Mouse (Mus musculus) kidney, postnatal 0 days (tissue): ENCODE measurements around the gene Htra1. TPM values are rescaled to one million over a fixed set of nuclear protein-coding genes. Genes with fewer than 3 reads are reported as not detected.

Experiments
- ATAC-seq: fragments of 200-750 bp; cut with Nextera tagmentation; replicated peaks from 2 replicates; pipeline ENCODE4 v1.8.0; 2017; ENCODE audit warnings: low read depth, moderate number of reproducible peaks, moderate TSS enrichment, moderate library complexity; ENCODE audit not compliant: low FRiP score
- DNase-seq: peaks from one replicate; pipeline ENCODE4 v3.0.0-alpha.2; 2016; ENCODE audit warnings: low spot score
- H3K27ac ChIP-seq: fragments of 300-500 bp; sonication (generic); 2 replicates; pipeline ENCODE4 v1.5.1; 2014; ENCODE audit warnings: mild to moderate bottlenecking
- H3K27me3 ChIP-seq: fragments of 300-500 bp; sonication (generic); 2 replicates; pipeline ENCODE4 v1.6.1; 2014; ENCODE audit warnings: low read length, mixed read lengths; ENCODE audit not compliant: insufficient read depth
- H3K36me3 ChIP-seq: fragments of 300-500 bp; sonication (generic); 2 replicates; pipeline ENCODE4 v1.6.1; 2014; ENCODE audit warnings: low read length, mixed read lengths; ENCODE audit not compliant: insufficient read depth
- H3K4me1 ChIP-seq: fragments of 300-500 bp; sonication (generic); replicated peaks from 2 replicates; pipeline ENCODE4 v1.6.1; 2014; ENCODE audit warnings: antibody characterized with exemption, low read length, mixed read lengths; ENCODE audit not compliant: insufficient read depth
- H3K4me2 ChIP-seq: fragments of 300-500 bp; sonication (generic); 2 replicates; pipeline ENCODE4 v1.6.1; 2014; ENCODE audit warnings: mild to moderate bottlenecking, low read length, moderate library complexity, mixed read lengths
- H3K4me3 ChIP-seq: fragments of 300-500 bp; sonication (generic); replicated peaks from 2 replicates; pipeline ENCODE4 v1.5.1; 2014; ENCODE audit warnings: low read depth, low read length
- H3K9ac ChIP-seq: fragments of 300-500 bp; sonication (generic); 2 replicates; pipeline ENCODE4 v1.6.1; 2014; ENCODE audit warnings: low read depth, low read length
- H3K9me3 ChIP-seq: fragments of 300-500 bp; sonication (generic); replicated peaks from 2 replicates; pipeline ENCODE4 v1.6.1; 2016; ENCODE audit warnings: low read length, inconsistent platforms, mixed read lengths
- CTCF ChIP-seq: IDR thresholded peaks from 2 replicates; pipeline ENCODE4 v1.5.1; 2016; ENCODE audit warnings: antibody characterized with exemption, low read depth, mild to moderate bottlenecking, moderate library complexity
- WGBS: fragments of 180-500 bp; shearing (Covaris S2); extraction: QIAGEN DNeasy Blood & Tissue Kit; methylation state at CpG from one replicate; pipeline ENCODE4 v1.1.7; 2014; 5-methylcytosine and 5-hydroxymethylcytosine counted together
- polyA plus RNA-seq: library from polyadenylated mRNA; unstranded; fragments of >200 nt; fragmentation: Nextera tagmentation; extraction: Ambion mirVana; gene quantifications from 2 replicates; pipeline ENCODE4 v1.2.1, GENCODE M21; 2015

Htra1 gene
- polyA plus RNA-seq, 1 experiment from 2014 or later: 14.8 TPM

GRCm38 (mm10) chr7:130895618-130895945 lies 40.3 kb upstream of the Htra1 start:
- Histone ChIP-seq H3K4me2 (no peak overlapping the region), H3K4me3 (no peak overlapping the region), H3K27ac (no peak overlapping the region), H3K4me1 (no peaks in the 10 kb centered on the region), H3K9ac (no peak overlapping the region), H3K9me3 (no peaks in the 10 kb centered on the region), H3K27me3 (no peaks in the 10 kb centered on the region), H3K36me3 (peaks cover 14% of the 10 kb centered on the region)
- DNase-seq (no peak), ATAC-seq (no peak)
- no peak for TF ChIP-seq CTCF
- 73% methylated on average over 2 of the region's 2 CpGs for WGBS

GRCm38 (mm10) chr7:130896064-130896463 lies 39.8 kb upstream of the Htra1 start:
- no peak for ATAC-seq
- Histone ChIP-seq H3K9ac (no peak overlapping the region), H3K36me3 (peaks cover 17% of the 10 kb centered on the region), H3K9me3 (no peaks in the 10 kb centered on the region), H3K27ac (no peak overlapping the region), H3K4me2 (no peak overlapping the region), H3K4me1 (no peaks in the 10 kb centered on the region), H3K4me3 (no peak overlapping the region), H3K27me3 (no peaks in the 10 kb centered on the region)
- DNase-seq: no peak
- 82% methylated on average over 3 of the region's 3 CpGs for WGBS
- TF ChIP-seq CTCF: no peak

GRCm38 (mm10) chr7:130897201-130897600 lies 38.7 kb upstream of the Htra1 start:
- no peak for TF ChIP-seq CTCF
- Histone ChIP-seq H3K9me3 (no peaks in the 10 kb centered on the region), H3K4me2 (no peak overlapping the region), H3K27me3 (no peaks in the 10 kb centered on the region), H3K9ac (no peak overlapping the region), H3K36me3 (peaks cover 19% of the 10 kb centered on the region), H3K27ac (no peak overlapping the region), H3K4me3 (no peak overlapping the region), H3K4me1 (no peaks in the 10 kb centered on the region)
- DNase-seq (no peak), ATAC-seq (no peak)
- 91% methylated on average over 10 of the region's 10 CpGs for WGBS

- no peaks in the 10 kb centered on the region for H3K4me1 ChIP-seq
- H3K9me3 ChIP-seq: no peaks in the 10 kb centered on the region
- TF ChIP-seq CTCF: peak; percentile 55
- DNase-seq: peak; percentile 35
- ATAC-seq: no peak
- H3K27ac ChIP-seq: no peak overlapping the region
- no peak overlapping the region for H3K4me3 ChIP-seq
- no peak overlapping the region for H3K9ac ChIP-seq
- peaks cover 24% of the 10 kb centered on the region for H3K36me3 ChIP-seq
- H3K4me2 ChIP-seq: no peak overlapping the region
- WGBS: 86% methylated on average over 4 of the region's 4 CpGs
- no peaks in the 10 kb centered on the region for H3K27me3 ChIP-seq
Observed at GRCm38 (mm10) chr7:130898373-130898772, 37.5 kb upstream of the Htra1 start.

GRCm38 (mm10) chr7:130900233-130900848 lies 35.6 kb upstream of the Htra1 start:
- no peak for DNase-seq
- no peak for TF ChIP-seq CTCF
- ATAC-seq: no peak
- H3K4me1 ChIP-seq: no peaks in the 10 kb centered on the region
- peaks cover 38% of the 10 kb centered on the region for H3K36me3 ChIP-seq
- no peaks in the 10 kb centered on the region for H3K27me3 ChIP-seq
- 94% methylated on average over 5 of the region's 5 CpGs for whole genome bisulfite sequencing
- H3K4me3 ChIP-seq: no peak overlapping the region
- no peak overlapping the region for H3K9ac ChIP-seq
- no peak overlapping the region for H3K4me2 ChIP-seq
- no peak overlapping the region for H3K27ac ChIP-seq
- no peaks in the 10 kb centered on the region for H3K9me3 ChIP-seq

- H3K27me3 ChIP-seq: no peaks in the 10 kb centered on the region
- TF ChIP-seq CTCF: no peak
- ATAC-seq (no peak), DNase-seq (no peak)
- H3K27ac ChIP-seq: no peak overlapping the region; the same call in 1 of the 2 replicates
- no peaks in the 10 kb centered on the region for H3K9me3 ChIP-seq
- H3K9ac ChIP-seq: no peak overlapping the region
- peaks cover 30% of the 10 kb centered on the region for H3K36me3 ChIP-seq
- no peak overlapping the region for H3K4me3 ChIP-seq
- H3K4me1 ChIP-seq: no peaks in the 10 kb centered on the region
- H3K4me2 ChIP-seq: no peak overlapping the region
- WGBS: 98% methylated on average over 1 of the region's 1 CpGs
Observed at GRCm38 (mm10) chr7:130902929-130903328, 33.0 kb upstream of the Htra1 start.

- 81% methylated on average over 16 of the region's 16 CpGs for WGBS
- Histone ChIP-seq H3K9me3 (no peaks in the 10 kb centered on the region), H3K4me3 (no peak overlapping the region), H3K36me3 (peaks cover 30% of the 10 kb centered on the region), H3K4me2 (no peak overlapping the region), H3K27me3 (no peaks in the 10 kb centered on the region), H3K27ac (no peak overlapping the region), H3K4me1 (no peaks in the 10 kb centered on the region), H3K9ac (no peak overlapping the region)
- DNase-seq: no peak
- ATAC-seq: no peak
- no peak for TF ChIP-seq CTCF
Observed at GRCm38 (mm10) chr7:130903505-130904074, 32.3 kb upstream of the Htra1 start.
